Mouse (Mus musculus) lung, postnatal 25 days (tissue): ENCODE measurements around the gene Rbm47.
A peak's percentile ranks its signal among the peaks of the same experiment; 100 is the strongest.

Experiments
- DNase-seq: peaks from one replicate; pipeline ENCODE4 v3.0.0; 2022; ENCODE audit warnings: low spot score

Gene Rbm47

DNA sequence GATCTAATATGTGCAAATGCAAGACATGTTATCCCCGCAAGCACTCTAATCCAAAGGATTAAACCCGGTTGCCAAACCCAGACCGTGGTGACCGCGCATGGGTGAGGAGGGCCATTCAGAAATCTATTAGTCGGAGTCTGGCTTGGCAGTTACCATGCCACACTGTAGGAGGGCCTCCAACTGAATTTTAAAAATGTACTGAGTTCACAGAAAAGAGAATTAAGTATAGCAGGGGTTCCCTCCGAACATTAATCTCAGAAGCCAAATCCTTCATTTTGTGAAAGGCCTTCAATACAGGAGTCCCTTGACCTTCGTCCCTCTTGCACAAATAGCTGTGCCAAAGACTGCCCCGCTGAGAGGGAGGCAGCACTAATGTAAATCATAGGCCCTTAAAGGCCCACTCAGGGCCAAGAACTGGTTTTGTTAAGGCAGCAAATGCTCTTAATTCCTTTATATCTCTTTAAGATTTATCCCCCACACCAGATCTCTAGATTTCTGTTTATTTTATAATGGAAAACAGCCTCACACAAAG, 16.4 kb downstream of the Rbm47 start:
- DNase-seq: no peak

DNA sequence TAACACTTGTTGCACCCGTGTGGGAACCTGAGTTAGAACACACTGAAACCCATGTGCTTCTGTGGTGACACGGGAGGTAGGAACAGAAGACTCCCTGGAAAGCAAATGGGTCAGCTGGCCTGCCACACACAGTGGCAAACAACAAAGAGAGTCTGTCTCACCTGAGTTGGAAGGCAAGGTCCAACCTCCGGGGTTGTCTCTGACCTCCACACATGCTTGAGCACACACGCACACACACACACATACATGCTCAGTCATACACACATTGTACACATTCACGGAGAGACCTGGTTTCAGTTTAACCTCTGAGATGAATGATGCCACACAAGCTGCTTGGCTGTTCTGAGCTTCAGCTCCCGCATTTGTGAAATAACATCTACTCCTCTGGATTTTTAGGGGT, 18.3 kb downstream of the Rbm47 start:
- DNase-seq: no peak

DNA sequence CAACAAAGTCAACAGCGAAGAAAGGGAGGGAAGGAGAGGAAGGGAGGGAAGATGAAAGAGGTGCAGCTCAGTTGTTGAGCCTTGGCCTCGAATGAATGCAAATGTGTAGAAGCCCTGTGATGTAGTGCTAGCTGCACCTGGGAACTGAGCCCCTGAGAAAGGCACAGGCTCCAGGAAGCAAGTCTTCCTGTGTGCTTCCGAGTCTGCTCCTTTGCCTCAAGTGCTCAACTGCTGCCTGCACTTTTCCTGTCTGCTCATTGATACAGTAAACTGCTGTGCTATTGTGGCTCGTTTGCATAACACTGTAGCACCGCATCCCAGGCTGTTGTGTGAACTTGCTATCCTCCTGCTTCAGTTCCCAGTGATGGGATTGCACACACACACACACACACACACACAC, 19.4 kb downstream of the Rbm47 start:
- no peak for DNase-seq

DNA sequence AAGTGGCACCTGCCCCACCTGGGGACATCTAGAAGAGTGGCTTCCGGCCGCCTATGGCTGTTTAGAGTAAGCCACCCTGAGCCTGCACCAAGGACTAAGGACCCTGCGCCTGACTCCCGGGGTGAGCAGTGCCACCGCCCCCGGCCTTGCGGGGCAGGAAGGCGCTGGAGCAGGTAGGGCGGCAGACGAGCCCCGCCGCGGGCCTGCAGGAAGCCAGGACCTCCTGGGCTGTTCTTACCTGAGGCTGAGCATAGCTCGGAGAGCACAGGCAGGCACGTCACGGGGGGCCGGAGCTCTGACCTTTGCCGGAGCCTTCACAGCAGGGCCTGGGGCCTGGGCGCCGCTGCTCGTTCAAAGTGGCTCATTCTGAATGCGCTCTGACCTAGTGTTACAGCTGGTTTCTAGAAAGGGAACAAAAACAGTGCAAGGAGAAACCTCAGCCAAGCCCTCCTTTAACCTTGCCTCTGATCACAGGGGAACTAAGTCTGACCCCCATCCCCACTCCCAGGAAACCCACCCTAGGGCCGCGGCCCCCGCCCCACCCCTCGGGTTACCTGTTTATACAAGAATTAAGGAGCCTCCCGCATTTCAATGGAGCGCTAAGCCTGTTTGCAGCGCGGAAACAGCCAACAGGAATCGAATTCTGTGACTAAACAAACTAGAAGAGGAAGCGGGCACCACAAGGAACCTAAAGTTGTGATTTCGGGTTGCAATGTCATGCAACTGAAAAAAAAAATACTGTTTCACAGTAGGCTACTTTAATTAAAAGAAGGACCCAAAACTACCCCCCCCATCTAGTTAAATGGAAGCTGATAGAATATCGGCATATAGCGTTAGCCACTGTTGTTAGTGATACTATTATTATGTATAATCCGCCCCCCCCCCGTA, 21.4 kb downstream of the Rbm47 start:
- DNase-seq: no peak

DNA sequence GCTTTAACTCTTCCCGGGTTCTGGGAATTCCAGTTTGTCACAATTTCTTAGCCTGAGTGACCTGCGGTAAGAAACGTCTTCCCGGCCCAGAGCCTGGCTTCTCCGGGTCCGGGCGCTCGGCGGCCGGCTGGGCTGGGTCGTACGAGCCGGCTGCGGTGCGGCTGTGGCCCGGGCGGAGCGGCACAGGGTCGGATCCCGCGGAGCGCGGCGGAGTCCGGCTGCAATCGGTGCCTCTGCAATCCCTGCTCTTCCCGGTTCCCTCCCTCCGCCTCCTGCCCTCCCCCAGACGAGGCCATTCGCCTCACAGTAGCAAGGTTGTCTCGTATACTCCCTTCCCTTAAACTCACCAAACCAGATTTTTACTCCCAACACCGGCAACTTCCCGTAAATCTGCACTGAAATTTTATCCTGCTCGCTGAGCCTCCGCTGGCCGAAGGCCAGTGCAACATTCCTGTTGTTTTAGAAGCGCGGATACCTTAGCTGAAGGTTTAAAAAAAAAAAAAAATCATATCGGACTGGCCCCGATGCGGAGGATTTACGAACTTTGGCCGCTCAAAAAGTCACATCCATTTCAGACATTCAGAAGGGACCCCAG, 22.1 kb downstream of the Rbm47 start:
- peak; percentile 72 for DNase-seq

DNA sequence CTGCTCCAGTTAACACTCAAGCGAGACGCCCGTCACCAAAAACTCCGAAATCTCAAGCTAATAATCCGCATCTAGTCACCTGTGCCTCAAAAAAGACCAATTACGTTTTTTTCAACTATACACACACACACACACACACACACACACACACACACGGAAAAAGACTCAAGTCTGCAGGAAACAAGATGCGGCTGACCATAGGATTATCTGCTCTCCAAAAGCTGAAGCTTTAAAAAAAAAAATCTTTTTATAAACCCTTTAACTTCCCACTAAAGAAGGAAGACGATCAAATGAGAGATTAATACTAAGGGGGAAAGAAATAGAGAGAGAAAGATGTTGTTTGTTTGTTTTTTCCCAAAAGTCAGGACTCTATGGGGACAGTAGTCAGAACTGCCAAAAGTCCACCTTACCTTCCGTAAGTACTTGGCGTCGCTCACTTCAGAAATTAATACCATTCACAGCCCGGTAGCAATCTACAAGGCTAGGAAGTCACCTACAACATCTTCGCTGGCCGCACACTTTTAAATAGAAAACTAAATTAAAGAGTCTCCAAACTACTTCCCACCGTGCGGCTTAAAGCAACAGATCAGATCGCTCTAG, 22.7 kb downstream of the Rbm47 start:
- no peak for DNase-seq

DNA sequence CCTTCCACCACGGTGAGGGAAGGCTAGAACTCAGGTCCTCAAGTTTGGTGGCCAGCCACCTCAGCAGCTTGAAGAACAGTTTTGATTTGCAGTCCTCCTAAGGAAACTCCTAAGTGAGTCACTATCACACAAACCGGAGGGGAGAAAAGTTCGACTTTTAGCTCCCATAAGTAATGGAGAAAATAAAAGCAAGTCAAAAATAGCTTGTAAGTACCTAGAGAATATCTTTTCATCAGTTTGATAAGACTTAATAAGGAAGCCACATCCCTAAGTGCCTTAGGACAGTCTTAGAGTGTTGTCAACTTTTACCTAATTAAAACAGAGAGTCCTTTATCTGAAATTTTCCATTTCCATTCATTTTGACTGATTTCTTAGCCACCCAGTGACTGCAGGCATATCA, 23.3 kb downstream of the Rbm47 start:
- DNase-seq: no peak

DNA sequence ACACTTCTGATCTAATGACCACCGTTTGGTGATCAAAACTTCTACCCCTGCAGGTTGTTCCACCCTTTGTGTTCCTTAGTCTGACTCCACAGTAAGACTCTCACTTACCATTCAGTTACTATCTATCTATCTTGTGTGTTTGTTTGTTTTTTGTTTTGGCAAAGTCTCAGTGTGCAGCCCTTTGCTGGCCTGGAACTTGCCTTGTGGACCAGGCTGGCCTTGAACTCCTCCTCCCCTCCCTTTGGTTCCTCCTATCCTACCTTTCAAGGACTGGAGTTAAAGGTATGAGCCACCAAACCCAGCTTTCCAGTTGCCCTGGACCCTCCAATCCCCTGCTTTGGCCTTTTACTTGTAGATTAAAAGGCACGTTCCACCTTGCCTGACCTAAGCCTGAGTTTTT, 23.8 kb downstream of the Rbm47 start:
- no peak for DNase-seq

DNA sequence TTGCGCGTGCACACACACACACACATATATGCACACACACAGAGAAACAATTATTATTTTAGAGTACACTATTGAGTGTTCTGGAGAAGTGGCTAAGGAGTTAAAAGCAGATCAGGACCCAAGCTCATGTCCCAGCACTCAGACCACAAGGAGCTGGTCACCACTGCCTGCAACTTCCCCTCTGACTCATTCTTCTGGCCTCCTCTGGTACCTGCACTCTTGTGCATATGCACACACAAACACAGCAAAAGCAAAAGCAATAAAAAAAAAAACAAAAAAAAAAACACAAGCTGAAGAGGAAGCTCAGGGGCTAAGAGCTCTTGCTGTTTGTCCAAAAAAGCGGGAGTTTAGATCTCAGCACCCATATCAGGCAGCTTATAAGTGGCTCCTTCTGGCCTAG, 25.6 kb downstream of the Rbm47 start:
- DNase-seq: no peak

DNA sequence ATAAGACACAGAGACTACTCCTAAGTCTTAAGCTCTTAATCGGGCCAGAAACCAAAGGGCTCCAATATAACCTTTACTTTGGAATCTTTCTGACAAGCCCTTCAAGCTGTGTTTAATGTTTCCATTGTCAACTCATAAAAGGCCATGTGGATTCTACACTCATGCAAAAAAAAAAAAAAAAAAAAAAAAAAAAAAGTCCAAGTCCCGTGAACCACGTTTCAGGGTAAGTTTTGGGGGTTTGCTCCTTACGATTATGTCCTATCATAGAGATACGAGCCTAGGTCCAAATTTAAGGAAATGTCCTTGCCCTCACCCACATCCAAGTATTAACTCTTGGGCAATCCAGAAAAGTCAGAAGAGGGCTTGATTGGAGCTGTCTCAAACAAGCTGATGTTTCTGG, 27.3 kb downstream of the Rbm47 start:
- no peak for DNase-seq

DNA sequence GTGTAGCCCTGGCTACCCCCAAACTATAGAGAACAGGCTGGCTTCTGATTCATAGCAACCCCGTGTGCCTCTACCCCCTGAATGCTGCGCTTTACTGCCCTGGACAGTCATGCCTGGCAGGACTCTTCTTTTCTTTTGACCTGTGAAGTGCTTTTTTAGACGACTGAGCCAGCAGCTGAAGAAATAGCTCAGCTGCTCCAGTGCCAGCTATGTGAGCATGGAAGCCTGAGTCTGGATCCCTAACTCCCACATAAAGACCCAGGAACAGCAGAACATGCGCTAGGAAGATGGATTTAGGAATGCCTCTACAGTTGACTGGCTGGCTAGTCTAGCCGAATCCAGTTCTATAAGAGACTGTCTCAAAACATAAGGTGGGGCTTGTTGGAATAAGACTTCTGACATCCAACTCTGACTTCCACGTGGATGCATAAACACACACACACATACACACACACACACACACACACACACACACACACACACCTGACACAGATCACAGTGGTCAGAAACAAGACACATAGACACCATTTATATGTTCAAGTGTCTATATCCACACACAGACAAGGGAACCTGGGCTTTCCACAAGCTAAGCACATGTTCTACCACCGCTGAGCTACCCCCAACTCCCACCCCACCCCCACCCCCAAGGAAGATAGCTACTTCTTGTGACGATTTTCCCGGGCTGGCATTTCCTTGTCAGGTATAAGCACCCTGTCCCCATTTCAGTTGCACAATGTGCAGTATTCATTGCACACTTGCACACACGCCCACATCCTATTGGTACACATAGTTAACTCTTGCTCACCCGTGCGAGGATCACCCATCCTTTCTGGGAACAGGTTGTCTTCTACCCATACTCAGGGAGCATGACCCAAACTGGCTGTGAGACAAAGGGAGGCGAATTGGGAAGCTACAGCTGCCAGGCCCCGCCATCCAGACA, 29.6 kb downstream of the Rbm47 start:
- DNase-seq: no peak

DNA sequence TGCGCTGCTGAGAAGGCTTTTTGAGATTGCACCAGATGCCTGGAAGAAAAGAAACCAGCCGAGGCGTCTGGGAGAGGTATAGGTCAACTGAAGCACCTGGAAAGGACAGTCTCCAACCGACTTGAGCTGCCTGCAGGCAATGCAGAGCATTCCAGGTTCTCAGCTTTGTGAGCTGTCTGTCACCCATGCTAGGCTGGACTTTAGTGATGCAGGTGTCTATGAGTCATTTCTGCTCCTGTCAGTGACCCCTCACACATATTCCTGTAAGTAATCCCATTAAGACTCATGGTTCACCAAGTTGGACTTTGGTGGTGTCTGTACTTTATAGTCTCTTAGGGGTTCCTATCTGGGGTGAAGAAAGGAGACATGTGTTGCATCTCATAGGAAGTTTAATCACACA, 31.4 kb downstream of the Rbm47 start:
- no peak for DNase-seq

DNA sequence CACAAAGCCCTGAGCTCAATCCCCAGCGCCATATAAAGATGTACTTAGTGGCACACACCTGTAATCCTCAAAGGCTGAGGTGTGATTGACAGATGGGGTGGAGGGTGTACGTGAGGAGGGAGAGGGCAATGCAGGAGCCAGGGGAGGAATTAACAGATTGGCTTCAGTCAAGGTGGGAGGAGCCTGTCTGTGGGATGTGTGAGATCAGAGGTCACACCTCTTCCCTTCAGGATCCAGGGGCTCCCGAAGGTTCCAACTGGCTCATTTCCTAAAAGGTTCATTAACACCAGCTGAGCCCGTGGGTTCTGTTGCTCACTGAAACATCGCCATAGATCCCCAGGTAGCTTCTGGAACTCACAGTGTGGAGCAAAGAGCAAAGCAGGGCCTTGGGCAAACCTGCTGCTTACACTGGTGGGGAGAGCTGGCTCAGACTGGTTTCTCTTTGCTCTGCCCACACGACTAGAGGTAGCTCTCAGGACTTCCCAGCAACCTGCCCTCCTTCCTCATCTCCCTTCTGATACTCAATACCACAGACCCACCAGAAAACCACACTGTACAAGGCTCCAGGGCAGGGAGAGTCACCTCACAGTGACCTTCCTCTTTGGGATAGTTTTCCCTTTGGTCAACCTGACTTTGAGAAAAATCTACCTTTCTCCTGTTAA, 33.2 kb downstream of the Rbm47 start:
- no peak for DNase-seq

DNA sequence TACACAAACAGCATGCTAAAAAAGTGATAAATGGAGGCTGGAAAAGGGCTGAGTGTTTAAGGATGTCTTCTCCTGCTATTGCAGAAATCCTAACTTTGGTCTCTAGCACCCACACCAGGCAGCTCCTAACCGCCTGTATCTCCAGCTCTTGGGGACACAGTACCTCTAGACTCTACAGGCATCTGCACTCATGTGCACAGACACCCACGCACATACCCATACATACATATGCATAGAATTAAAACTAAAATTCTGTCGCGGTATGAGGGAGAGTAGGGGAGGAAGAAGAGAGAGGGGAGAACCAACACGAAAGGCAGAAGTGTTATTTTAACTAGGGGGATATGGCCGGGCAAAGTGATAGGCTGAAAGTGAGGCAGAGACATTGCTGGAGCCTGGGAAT, 33.7 kb downstream of the Rbm47 start:
- no peak for DNase-seq

DNA sequence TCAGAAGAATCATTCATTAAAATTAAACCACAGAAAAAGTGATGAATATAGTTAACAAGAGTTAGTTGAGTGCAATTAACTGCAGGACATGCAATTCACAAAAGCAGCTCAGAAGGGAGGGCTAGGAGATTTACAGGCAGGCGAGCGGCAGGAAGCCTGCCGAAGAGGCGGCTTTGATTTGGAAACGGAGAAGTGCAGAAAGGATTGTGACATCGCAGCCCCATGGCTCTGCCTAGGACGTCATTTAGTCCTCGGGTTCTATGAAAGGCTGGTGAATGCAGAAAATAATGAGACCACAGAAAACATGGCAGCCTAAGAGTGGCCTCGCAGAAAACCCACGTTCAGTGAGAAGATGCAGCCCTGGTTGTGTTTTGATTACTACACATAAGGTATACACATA, 34.3 kb downstream of the Rbm47 start:
- DNase-seq: peak; percentile 50

DNA sequence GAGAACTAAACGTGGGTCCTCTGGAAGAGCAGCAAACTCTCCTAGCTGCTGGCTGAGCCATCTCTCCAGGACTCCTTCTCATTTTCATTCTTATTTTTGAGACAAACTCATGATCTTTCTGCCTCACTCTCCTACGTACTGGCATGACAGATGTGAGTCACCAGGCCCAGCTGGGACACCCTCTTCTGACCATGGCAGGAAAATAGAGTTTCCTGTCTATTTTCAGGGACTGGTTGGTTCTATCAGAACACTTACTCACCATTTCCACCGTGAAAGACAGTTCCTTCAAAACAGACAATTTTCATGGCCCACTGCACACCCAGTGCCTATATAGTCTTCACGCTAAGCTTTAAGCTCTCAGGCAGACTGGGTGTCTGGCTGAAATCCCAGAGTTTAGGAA, 35.7 kb downstream of the Rbm47 start:
- no peak for DNase-seq

DNA sequence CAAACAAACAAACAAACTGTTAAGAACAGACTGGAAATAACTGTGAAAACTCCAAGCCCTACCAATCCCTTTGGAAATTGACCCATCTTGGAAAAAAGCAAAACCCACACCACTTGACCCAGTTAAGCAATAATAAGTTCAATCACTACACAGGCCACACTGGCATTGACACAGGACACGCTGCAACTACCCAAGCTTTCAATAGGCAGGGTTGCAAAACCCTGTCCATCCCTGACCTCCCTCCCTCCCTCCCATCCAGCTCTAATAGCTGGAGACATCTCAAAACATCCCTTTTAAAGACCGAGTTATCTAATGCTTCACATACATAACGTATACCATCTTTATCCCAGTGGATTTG, 37.1 kb downstream of the Rbm47 start:
- DNase-seq: no peak

DNA sequence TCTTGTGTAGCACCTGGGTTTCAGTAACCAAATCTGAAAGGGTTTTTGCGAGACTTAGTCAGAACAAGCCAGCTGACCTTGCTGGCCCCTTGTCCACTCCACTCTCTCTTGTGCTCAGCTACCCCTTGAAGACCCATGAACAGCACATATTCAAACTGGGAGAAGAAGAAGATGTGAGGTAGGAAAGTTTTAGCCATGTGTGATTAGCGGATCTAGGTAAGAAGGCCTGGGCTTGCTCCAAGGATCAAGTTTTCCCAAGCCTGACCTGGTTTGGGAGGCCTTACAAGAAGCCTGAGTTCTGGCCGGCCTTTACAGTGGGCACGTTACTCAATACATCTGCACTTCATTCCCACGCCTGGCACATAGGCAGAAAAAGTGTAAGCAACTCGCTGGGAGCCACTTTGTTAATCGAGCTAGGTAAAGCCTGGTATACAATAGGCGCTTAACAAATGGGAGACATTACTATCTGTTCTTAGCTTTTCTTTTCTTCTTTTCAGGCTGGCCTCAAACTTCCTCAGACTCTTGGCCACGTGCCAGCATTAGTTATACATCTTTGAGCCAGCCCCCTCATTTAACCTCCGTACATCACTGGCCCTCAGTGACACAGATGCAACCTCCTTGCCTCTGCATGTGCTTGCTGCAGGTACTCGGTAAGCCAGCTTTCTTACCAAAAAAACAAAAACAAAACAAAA, 37.6 kb downstream of the Rbm47 start:
- DNase-seq: no peak

DNA sequence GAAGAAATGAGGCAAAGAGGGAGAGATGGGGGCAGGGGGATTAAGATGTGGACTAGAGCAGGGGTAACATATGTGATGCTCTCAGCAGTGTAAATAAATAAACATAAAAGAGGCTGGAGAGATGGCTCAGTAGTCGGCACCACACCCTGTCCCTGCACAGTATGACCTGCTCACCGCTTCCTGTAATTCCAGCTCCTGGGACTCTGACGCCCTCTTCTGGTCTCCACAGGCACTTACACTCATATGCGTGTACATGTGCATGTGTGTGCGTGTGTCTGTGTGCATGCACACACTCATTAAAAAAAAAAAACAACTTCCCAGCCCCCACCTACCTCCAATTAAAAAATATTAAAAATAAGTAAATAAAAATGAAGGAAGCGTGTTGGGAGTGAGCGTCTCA, 38.3 kb downstream of the Rbm47 start:
- no peak for DNase-seq

DNA sequence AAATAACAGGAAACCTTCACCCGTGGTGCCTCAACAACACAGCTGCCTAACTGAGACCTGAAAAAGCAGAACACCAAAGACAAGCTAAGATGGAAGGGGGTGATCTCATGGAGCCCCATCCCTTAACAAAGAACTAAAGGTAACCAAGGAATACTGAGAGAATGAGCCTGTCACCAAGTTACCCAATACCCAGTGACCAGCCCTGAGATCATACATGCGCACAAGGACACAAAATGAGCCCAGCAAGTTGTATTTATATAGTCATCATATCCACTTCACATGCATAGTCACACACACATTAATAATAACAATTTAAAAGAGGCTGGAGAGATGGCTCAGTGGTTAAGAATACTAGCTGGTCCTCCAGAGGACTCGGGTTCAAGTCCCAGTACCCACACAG, 44.0 kb downstream of the Rbm47 start:
- no peak for DNase-seq

DNA sequence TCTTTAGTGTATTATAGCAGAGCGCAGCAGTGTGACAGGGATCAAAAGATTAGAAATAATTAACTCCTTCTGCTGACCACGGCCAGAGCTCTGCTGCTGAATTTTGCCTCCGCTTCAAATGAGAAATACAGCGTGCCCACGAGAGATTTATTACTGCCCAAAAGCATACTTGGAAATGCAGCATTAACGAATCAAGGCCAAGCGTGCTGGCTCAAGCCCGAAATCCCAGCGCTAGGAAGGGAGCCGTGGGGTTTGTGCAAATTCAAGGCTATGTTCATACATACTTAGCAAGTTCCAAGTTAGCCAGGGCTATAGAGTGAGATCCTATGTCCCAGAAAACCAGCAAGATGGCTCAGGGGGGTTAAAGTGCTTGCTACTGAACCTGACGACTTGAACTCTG, 47.5 kb downstream of the Rbm47 start:
- DNase-seq: no peak
